Comparison of ENCODE assay signal across 8 mouse cellular contexts in genomic region chr8:94011076-94012012, GRCm38 (mm10). TPM values are rescaled to one million over a fixed set of nuclear protein-coding genes. Genes with fewer than 3 reads are reported as not detected.
DNase-seq lines count a peak whose midpoint lies in the region; ATAC-seq and TF ChIP-seq lines count a peak whose summit lies in the region.

No protein-coding gene starts in this region.

- peak overlapping the region; percentile 81 for H3K4me2 ChIP-seq in forebrain, postnatal 0 days (ENCODE audit: low read depth)
- peak overlapping the region; percentile 88 for H3K4me2 ChIP-seq in kidney, postnatal 0 days (ENCODE audit: low read length)
- H3K4me2 ChIP-seq in midbrain, embryonic 12.5 days (replicated peaks) = peak overlapping the region; percentile 77

- peak overlapping the region; percentile 93 for H3K4me3 ChIP-seq in forebrain, postnatal 0 days (ENCODE audit: low read depth, low read length)
- H3K4me3 ChIP-seq in kidney, postnatal 0 days (replicated peaks; ENCODE audit: low read depth, low read length) = peak overlapping the region; percentile 98
- peak overlapping the region; percentile 95 for H3K4me3 ChIP-seq in midbrain, embryonic 12.5 days

- H3K36me3 ChIP-seq in forebrain, postnatal 0 days (ENCODE audit: insufficient read depth) = no peaks in the 10 kb centered on the region
- no peaks in the 10 kb centered on the region for H3K36me3 ChIP-seq in kidney, postnatal 0 days (ENCODE audit: insufficient read depth, low read length)
- 0 out of 2 replicates have a peak, but pooled peaks cover 5% of the 10 kb centered on the region for H3K36me3 ChIP-seq in midbrain, embryonic 12.5 days

- H3K27me3 ChIP-seq in forebrain, postnatal 0 days (ENCODE audit: insufficient read depth, low read length) = no peaks in the 10 kb centered on the region
- no peaks in the 10 kb centered on the region for H3K27me3 ChIP-seq in kidney, postnatal 0 days (ENCODE audit: insufficient read depth, low read length)
- no peaks in the 10 kb centered on the region for H3K27me3 ChIP-seq in midbrain, embryonic 12.5 days

- peaks cover 13% of the 10 kb centered on the region; the same call in 1 of the 2 replicates for H3K4me1 ChIP-seq in forebrain, postnatal 0 days (ENCODE audit: insufficient read depth)
- peaks cover 14% of the 10 kb centered on the region; the same call in 1 of the 2 replicates for H3K4me1 ChIP-seq in kidney, postnatal 0 days (replicated peaks; ENCODE audit: insufficient read depth, low read length)
- H3K4me1 ChIP-seq in midbrain, embryonic 12.5 days = peaks cover 32% of the 10 kb centered on the region

- peak; percentile 79 for DNase-seq in heart, adult 11 months
- no peak for DNase-seq in heart, adult 8-10 months (ENCODE audit: low spot score)
- peak; percentile 29 for DNase-seq in adipocyte (ENCODE audit: low spot score)
- peak; percentile 48 for DNase-seq in forebrain, postnatal 0 days
- DNase-seq in kidney, postnatal 0 days (ENCODE audit: low spot score) = peak; percentile 25
- no peak for DNase-seq in layer of hippocampus, postnatal 14 days (ENCODE audit: low spot score in 2 of 2)
- DNase-seq in gastrocnemius, adult 8-10 months (ENCODE audit: low spot score in 2 of 2) = no peak

- TF ChIP-seq CTCF in forebrain, postnatal 0 days (IDR thresholded peaks at IDR 0.05; ENCODE audit: low read depth) = no peak
- no peak for TF ChIP-seq CTCF in kidney, postnatal 0 days (IDR thresholded peaks at IDR 0.05; ENCODE audit: low read depth)

- no peak for ATAC-seq in forebrain, postnatal 0 days
- no peak for ATAC-seq in kidney, postnatal 0 days (replicated peaks; ENCODE audit: low FRiP score, low read depth)
- ATAC-seq in midbrain, embryonic 12.5 days (ENCODE audit: low FRiP score, low read depth) = no peak

- peak overlapping the region; percentile 95 for H3K27ac ChIP-seq in forebrain, postnatal 0 days (ENCODE audit: low read depth, low read length)
- H3K27ac ChIP-seq in kidney, postnatal 0 days = peak overlapping the region; percentile 96
- peak overlapping the region; percentile 96 for H3K27ac ChIP-seq in midbrain, embryonic 12.5 days (replicated peaks)

- H3K9me3 ChIP-seq in forebrain, postnatal 0 days (ENCODE audit: low read length) = no peaks in the 10 kb centered on the region
- no peaks in the 10 kb centered on the region for H3K9me3 ChIP-seq in kidney, postnatal 0 days (replicated peaks; ENCODE audit: low read length)
- no peaks in the 10 kb centered on the region for H3K9me3 ChIP-seq in midbrain, embryonic 12.5 days

- 2% methylated on average over 48 of the region's 48 CpGs for WGBS in forebrain, postnatal 0 days
- 3% methylated on average over 48 of the region's 48 CpGs for WGBS in kidney, postnatal 0 days
- 5% methylated on average over 48 of the region's 48 CpGs for WGBS in midbrain, embryonic 12.5 days

- H3K9ac ChIP-seq in forebrain, postnatal 0 days = peak overlapping the region; percentile 96
- H3K9ac ChIP-seq in kidney, postnatal 0 days (ENCODE audit: low read depth, low read length) = peak overlapping the region; percentile 99
- H3K9ac ChIP-seq in midbrain, embryonic 12.5 days (replicated peaks) = peak overlapping the region; percentile 99

RNA-seq across cellular contexts. Expression of gene Amfr, which starts 1.3 kb away (rescaled TPM):
- 100 to 1,000 TPM; 127 to 153 (median 133) TPM for total RNA-seq in heart, adult 8-10 months (2022)
- 163 and 217 TPM in 2 replicates for total RNA-seq in forebrain, postnatal 0 days (2014; rRNA removed)
- polyA plus RNA-seq in forebrain, postnatal 0 days (2015; fragmentation: Nextera tagmentation; extraction: Ambion mirVana) = 82.8 and 90.2 TPM in 2 replicates
- 65.8 and 71.7 TPM in 2 replicates for polyA plus RNA-seq in kidney, postnatal 0 days (2015; fragmentation: Nextera tagmentation; extraction: Ambion mirVana)
- polyA plus RNA-seq in midbrain, embryonic 12.5 days (2016; fragmentation: Nextera tagmentation; extraction: Ambion mirVana) = 75.4 and 77.5 TPM in 2 replicates
- total RNA-seq in layer of hippocampus, postnatal 14 days (2021) = 100 to 1,000 TPM; 131 to 135 TPM
- 100 to 1,000 TPM; 115 to 150 (median 130) TPM for total RNA-seq in gastrocnemius, adult 8-10 months (2022)

RNA-seq across cellular contexts. Expression of gene Nudt21, which starts 25.5 kb away (rescaled TPM):
- total RNA-seq in heart, adult 8-10 months (2022) = 10 to 100 TPM; 20.0 to 25.1 (median 20.9) TPM
- total RNA-seq in forebrain, postnatal 0 days (2014; rRNA removed) = 107 and 110 TPM in 2 replicates
- 104 and 131 TPM in 2 replicates for polyA plus RNA-seq in forebrain, postnatal 0 days (2015; fragmentation: Nextera tagmentation; extraction: Ambion mirVana)
- polyA plus RNA-seq in kidney, postnatal 0 days (2015; fragmentation: Nextera tagmentation; extraction: Ambion mirVana) = 106 TPM in 2 replicates
- polyA plus RNA-seq in midbrain, embryonic 12.5 days (2016; fragmentation: Nextera tagmentation; extraction: Ambion mirVana) = 167 and 173 TPM in 2 replicates
- 10 to 100 TPM; 53.1 to 54.0 TPM for total RNA-seq in layer of hippocampus, postnatal 14 days (2021)
- total RNA-seq in gastrocnemius, adult 8-10 months (2022) = 10 to 100 TPM in 2 of 4 experiments, 1 to 10 TPM in 2; 7.7 to 11.0 (median 9.8) TPM

RNA-seq across cellular contexts. Expression of gene Ogfod1, which starts 25.7 kb away (rescaled TPM):
- total RNA-seq in heart, adult 8-10 months (2022) = 10 to 100 TPM; 27.0 to 38.4 (median 30.2) TPM
- 15.4 and 17.9 TPM in 2 replicates for total RNA-seq in forebrain, postnatal 0 days (2014; rRNA removed)
- polyA plus RNA-seq in forebrain, postnatal 0 days (2015; fragmentation: Nextera tagmentation; extraction: Ambion mirVana) = 5.3 and 8.2 TPM in 2 replicates
- polyA plus RNA-seq in kidney, postnatal 0 days (2015; fragmentation: Nextera tagmentation; extraction: Ambion mirVana) = 5.8 and 6.1 TPM in 2 replicates
- 12.9 and 13.6 TPM in 2 replicates for polyA plus RNA-seq in midbrain, embryonic 12.5 days (2016; fragmentation: Nextera tagmentation; extraction: Ambion mirVana)
- total RNA-seq in layer of hippocampus, postnatal 14 days (2021) = 10 to 100 TPM; 66.5 to 67.4 TPM
- 10 to 100 TPM; 23.9 to 30.7 (median 27.2) TPM for total RNA-seq in gastrocnemius, adult 8-10 months (2022)

Comparison
In these comparisons a context has a peak if more than half of its experiments do, and no peak if none do; other contexts are left out.
1. DNase-seq: peak in heart, adult 11 months (single experiment), adipocyte (single experiment), forebrain, postnatal 0 days (single experiment) and kidney, postnatal 0 days (single experiment); none in heart, adult 8-10 months (single experiment), layer of hippocampus, postnatal 14 days (0 of 2) and gastrocnemius, adult 8-10 months (0 of 2).
2. Peak in every context shown above with its lines, with median percentiles within 50 percentile points of each other: H3K27ac ChIP-seq, H3K4me2 ChIP-seq, H3K4me3 ChIP-seq and H3K9ac ChIP-seq.